Mouse (Mus musculus) stomach, embryonic 14.5 days (tissue): ENCODE results near the gene Ttc39a. TPM values are rescaled to one million over a fixed set of nuclear protein-coding genes. Genes with fewer than 3 reads are reported as not detected.
A peak's percentile ranks its signal among the peaks of the same experiment; 100 is the strongest.

ENCODE experiments used
- ATAC-seq: fragments of 200-750 bp; cut with Nextera tagmentation; 2 replicates; pipeline ENCODE4 v1.8.0; 2017; ENCODE audit warnings: low read depth, moderate TSS enrichment; ENCODE audit not compliant: insufficient number of reproducible peaks, insufficient read depth, low FRiP score
- H3K27ac ChIP-seq: fragments of 300-500 bp; sonication (generic); 2 replicates; pipeline ENCODE4 v1.5.1; 2014; ENCODE audit warnings: mild to moderate bottlenecking, low read length, moderate library complexity, mixed read lengths
- H3K27me3 ChIP-seq: fragments of 300-500 bp; sonication (generic); 2 replicates; pipeline ENCODE4 v1.6.1; 2014; ENCODE audit warnings: low read length, control low read depth, mixed read lengths; ENCODE audit not compliant: control insufficient read depth, insufficient read depth
- H3K36me3 ChIP-seq: fragments of 300-500 bp; sonication (generic); 2 replicates; pipeline ENCODE4 v1.6.1; 2014; ENCODE audit warnings: mild to moderate bottlenecking, control low read depth, low read length, moderate library complexity, mixed read lengths; ENCODE audit not compliant: control insufficient read depth, insufficient read depth
- H3K4me1 ChIP-seq: fragments of 300-500 bp; sonication (generic); 2 replicates; pipeline ENCODE4 v1.6.1; 2014; ENCODE audit warnings: low read length, control low read depth, mixed read lengths; ENCODE audit not compliant: control insufficient read depth, insufficient read depth
- H3K4me2 ChIP-seq: fragments of 300-500 bp; sonication (generic); replicated peaks from 2 replicates; pipeline ENCODE4 v1.6.1; 2014; ENCODE audit warnings: low read depth, low read length, control low read depth
- H3K4me3 ChIP-seq: fragments of 300-500 bp; sonication (generic); 2 replicates; pipeline ENCODE4 v1.5.1; 2014; ENCODE audit warnings: low read depth, low read length, control low read depth
- H3K9ac ChIP-seq: fragments of 300-500 bp; sonication (generic); replicated peaks from 2 replicates; pipeline ENCODE4 v1.6.1; 2014; ENCODE audit warnings: low read depth, mild to moderate bottlenecking, control low read depth, low read length, moderate library complexity, mixed read lengths
- H3K9me3 ChIP-seq: fragments of 300-500 bp; sonication (generic); 2 replicates; pipeline ENCODE4 v1.6.1; 2016; ENCODE audit warnings: low read depth, low read length, control low read depth; ENCODE audit not compliant: control insufficient read depth
- WGBS: fragments of 180-500 bp; shearing (Covaris S2); extraction: QIAGEN DNeasy Blood & Tissue Kit; methylation state at CpG from one replicate; pipeline ENCODE4 v1.1.7; 2014; 5-methylcytosine and 5-hydroxymethylcytosine counted together
- polyA plus RNA-seq: library from polyadenylated mRNA; unstranded; fragments of >200 nt; fragmentation: Nextera tagmentation; extraction: Ambion mirVana; gene quantifications from 2 replicates; pipeline ENCODE4 v1.2.1, GENCODE M21; 2014

The Ttc39a gene
- polyA plus RNA-seq, 1 experiment from 2014 or later: 10.1 TPM

- Histone ChIP-seq H3K9ac (peak overlapping the region; percentile 79), H3K4me3 (peak overlapping the region; percentile 76), H3K9me3 (no peaks in the 10 kb centered on the region), H3K36me3 (no peaks in the 10 kb centered on the region), H3K4me1 (peaks cover 6% of the 10 kb centered on the region; the same call in 1 of the 2 replicates), H3K27ac (peak overlapping the region; percentile 79), H3K27me3 (no peaks in the 10 kb centered on the region), H3K4me2 (peak overlapping the region; percentile 78)
- WGBS: 0% methylated on average over 31 of the region's 39 CpGs
- ATAC-seq: peak; percentile 100
Measured at GRCm38 (mm10) chr4:109476554-109477014, 70.2 kb downstream of the Ttc39a start.

GRCm38 (mm10) chr4:109477454-109477853, 71.0 kb downstream of the Ttc39a start:
- ATAC-seq: no peak
- Histone ChIP-seq H3K4me3 (no peak overlapping the region), H3K27me3 (no peaks in the 10 kb centered on the region), H3K36me3 (no peaks in the 10 kb centered on the region), H3K4me1 (peaks cover 5% of the 10 kb centered on the region; the same call in 1 of the 2 replicates), H3K4me2 (no peak overlapping the region), H3K27ac (no peak overlapping the region), H3K9ac (no peak overlapping the region), H3K9me3 (no peaks in the 10 kb centered on the region)
- 94% methylated on average over 3 of the region's 3 CpGs for WGBS

DNA sequence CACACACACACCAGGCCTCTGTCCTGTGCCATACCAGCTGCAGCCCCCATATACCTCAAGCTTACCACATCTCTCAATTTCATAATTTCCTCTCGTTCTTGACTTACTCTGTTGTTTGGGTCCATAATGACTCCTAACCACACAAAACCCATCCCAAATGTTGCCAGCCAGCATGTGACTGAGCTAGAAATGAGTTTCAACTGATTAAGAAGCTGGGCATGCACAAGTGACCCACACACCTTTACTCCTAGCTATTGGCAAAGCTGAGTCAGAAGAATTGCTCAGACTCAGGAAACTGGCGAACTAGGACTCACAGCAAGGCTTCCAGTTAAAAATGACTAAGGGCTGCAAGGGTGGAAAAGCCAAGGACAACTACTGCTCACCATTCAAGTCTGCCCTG, 75.0 kb downstream of the Ttc39a start:
- H3K27ac ChIP-seq: no peak overlapping the region
- no peak overlapping the region for H3K9ac ChIP-seq
- H3K27me3 ChIP-seq: no peaks in the 10 kb centered on the region
- ATAC-seq: no peak
- WGBS: 78% methylated on average over 2 of the region's 2 CpGs
- no peaks in the 10 kb centered on the region for H3K4me1 ChIP-seq
- no peak overlapping the region for H3K4me2 ChIP-seq
- no peak overlapping the region for H3K4me3 ChIP-seq
- no peaks in the 10 kb centered on the region for H3K36me3 ChIP-seq
- H3K9me3 ChIP-seq: no peaks in the 10 kb centered on the region

GRCm38 (mm10) chr4:109482701-109483100, 76.3 kb downstream of the Ttc39a start:
- Histone ChIP-seq H3K36me3 (no peaks in the 10 kb centered on the region), H3K4me3 (no peak overlapping the region), H3K27ac (no peak overlapping the region), H3K4me2 (no peak overlapping the region), H3K9ac (no peak overlapping the region), H3K4me1 (no peaks in the 10 kb centered on the region), H3K27me3 (no peaks in the 10 kb centered on the region), H3K9me3 (no peaks in the 10 kb centered on the region)
- WGBS: 91% methylated on average over 1 of the region's 1 CpGs
- no peak for ATAC-seq

DNA sequence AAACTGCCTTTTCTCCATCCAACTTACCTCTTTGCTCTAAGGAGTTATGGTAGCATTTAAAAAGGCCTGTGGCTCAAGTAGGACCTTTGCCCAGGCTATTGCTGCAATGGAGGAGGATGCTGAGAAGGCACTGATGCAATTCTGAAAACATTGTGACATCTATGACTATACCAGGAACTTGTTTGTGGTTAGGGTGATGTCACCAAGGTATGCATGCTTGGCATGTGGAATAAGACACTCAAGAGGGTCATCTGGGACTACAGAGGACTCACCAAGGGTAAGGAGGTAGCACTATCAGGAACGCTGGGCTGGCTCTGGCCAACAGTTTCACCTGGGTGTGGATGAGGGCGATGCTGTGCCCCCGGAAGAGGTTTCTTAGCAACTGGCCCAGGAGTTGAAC, 78.2 kb downstream of the Ttc39a start, which contains the start of gene Rnf11:
TSS of gene Rnf11 (minus strand) at position 108 of the 400 bp plus-strand sequence.
- Histone ChIP-seq H3K9ac (no peak within 1 kb of the TSS), H3K4me1 (no peaks in the 10 kb centered on the region), H3K27me3 (no peaks in the 10 kb centered on the region), H3K27ac (no peak within 1 kb of the TSS), H3K4me2 (no peak within 1 kb of the TSS), H3K4me3 (no peak within 1 kb of the TSS), H3K9me3 (no peaks in the 10 kb centered on the region), H3K36me3 (no peaks in the 10 kb centered on the region)
- no peak for ATAC-seq
- 68% methylated on average over 3 of the region's 3 CpGs for WGBS

DNA sequence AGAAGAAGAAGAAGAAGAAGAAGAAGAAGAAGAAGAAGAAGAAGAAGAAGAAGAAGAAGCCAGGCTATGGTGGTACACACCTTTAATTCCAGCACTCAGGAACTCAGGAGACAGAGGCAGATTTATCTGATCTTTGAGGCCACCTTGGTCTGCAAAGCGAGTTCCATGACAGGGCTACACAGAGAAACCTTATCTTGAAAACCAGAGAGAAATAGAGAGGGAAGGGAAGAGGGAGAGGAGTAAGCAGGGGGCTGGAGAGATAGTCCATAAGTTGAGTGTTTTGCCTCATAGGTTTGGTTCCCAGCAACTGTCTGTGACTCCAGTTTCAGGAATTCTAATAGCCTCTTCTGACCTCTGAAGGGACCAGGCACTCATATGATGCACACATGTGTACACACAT, 82.4 kb downstream of the Ttc39a start:
- Histone ChIP-seq H3K4me1 (no peaks in the 10 kb centered on the region), H3K36me3 (no peaks in the 10 kb centered on the region), H3K4me2 (no peak overlapping the region), H3K9ac (no peak overlapping the region), H3K27me3 (no peaks in the 10 kb centered on the region), H3K27ac (no peak overlapping the region), H3K9me3 (no peaks in the 10 kb centered on the region), H3K4me3 (no peak overlapping the region)
- 78% methylated on average over 1 of the region's 1 CpGs for WGBS
- no peak for ATAC-seq

DNA sequence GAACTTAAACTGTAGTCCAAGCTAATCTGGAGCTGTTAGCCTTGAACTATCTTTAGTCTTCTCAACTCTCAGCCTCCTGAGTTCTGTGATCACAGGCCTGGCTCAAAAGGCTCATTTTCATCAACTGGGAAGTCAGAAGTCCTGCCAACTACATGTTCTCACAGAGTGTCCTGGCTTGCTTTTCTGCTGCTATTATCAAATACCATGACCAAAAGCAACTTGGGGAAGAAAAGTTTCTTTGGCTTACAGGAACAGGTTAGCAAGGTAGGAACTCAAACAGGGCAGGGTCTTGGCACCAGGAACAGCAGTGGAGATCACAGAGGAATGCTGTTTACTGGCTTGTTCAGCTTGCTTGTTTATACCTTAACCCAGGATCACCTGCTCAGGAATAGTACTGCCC, 87.2 kb downstream of the Ttc39a start:
- H3K4me3 ChIP-seq: no peak overlapping the region
- no peaks in the 10 kb centered on the region for H3K9me3 ChIP-seq
- H3K4me2 ChIP-seq: no peak overlapping the region
- H3K36me3 ChIP-seq: no peaks in the 10 kb centered on the region
- no peaks in the 10 kb centered on the region for H3K27me3 ChIP-seq
- H3K9ac ChIP-seq: no peak overlapping the region
- no peak overlapping the region for H3K27ac ChIP-seq
- no peaks in the 10 kb centered on the region for H3K4me1 ChIP-seq
- no peak for ATAC-seq

Other genes with a start within 250 kb of the Ttc39a start
- gene Osbpl9, start 204.4 kb upstream of the Ttc39a start, polyA plus RNA-seq: 60.5 and 65.2 TPM in 2 replicates
- 0.16 and 0.21 TPM in 2 replicates for gene Calr4, start 172.1 kb upstream of the Ttc39a start, polyA plus RNA-seq
- 50.4 and 51.9 TPM in 2 replicates for gene Eps15, start 126.4 kb upstream of the Ttc39a start, polyA plus RNA-seq
- 40.3 and 47.5 TPM in 2 replicates for gene Rnf11, start 78.1 kb downstream of the Ttc39a start, polyA plus RNA-seq
- not detected in 2 replicates for gene 4930522H14Rik, start 124.7 kb downstream of the Ttc39a start, polyA plus RNA-seq